Mouse (Mus musculus) urinary bladder, postnatal 25 days (tissue): Measurements from ENCODE around the gene Gm43064.
"Not testable (repeated sequence)": the region's sequence is repeated elsewhere in the genome, so short reads cannot be mapped to it uniquely, and the experiment has no call there.

Experiments
- DNase-seq: peaks from one replicate; pipeline ENCODE4 v3.0.0; 2022; ENCODE audit warnings: low spot score

The Gm43064 gene

GRCm38 (mm10) chr3:103808891-103809798 is at the start of gene Gm43064, which contains the start of the genes Dclre1b and Ap4b1:
TSS of gene Gm43064 (plus strand) at chr3:103809573.
TSS of gene Dclre1b (minus strand) at chr3:103809444.
TSS of gene Ap4b1 (plus strand) at chr3:103809520.
- peak; percentile 89 for DNase-seq

GRCm38 (mm10) chr3:103766789-103767188 is 42.6 kb upstream of the Gm43064 start:
- DNase-seq: no peak

- DNase-seq: peak; percentile 57
These were observed 37.7 kb upstream of the Gm43064 start for GRCm38 (mm10) chr3:103771531-103772130.

- no peak for DNase-seq
These were observed 36.5 kb upstream of the Gm43064 start for GRCm38 (mm10) chr3:103772846-103773245.

- no peak for DNase-seq
These were observed 35.9 kb upstream of the Gm43064 start for GRCm38 (mm10) chr3:103773508-103773907.

GRCm38 (mm10) chr3:103774009-103774408 is 35.4 kb upstream of the Gm43064 start:
- no peak for DNase-seq

GRCm38 (mm10) chr3:103777940-103778339 is 31.4 kb upstream of the Gm43064 start:
- no peak for DNase-seq

- no peak for DNase-seq
These were observed 30.7 kb upstream of the Gm43064 start for GRCm38 (mm10) chr3:103778660-103779059.

GRCm38 (mm10) chr3:103779183-103779582 is 30.2 kb upstream of the Gm43064 start:
- DNase-seq: no peak

- DNase-seq: no peak
These were observed 29.1 kb upstream of the Gm43064 start for GRCm38 (mm10) chr3:103780271-103780670.

- no peak for DNase-seq
These were observed 28.6 kb upstream of the Gm43064 start for GRCm38 (mm10) chr3:103780777-103781176.

- no peak for DNase-seq
These were observed 26.3 kb upstream of the Gm43064 start for GRCm38 (mm10) chr3:103782844-103783609.

- no peak for DNase-seq
These were observed 22.1 kb upstream of the Gm43064 start for GRCm38 (mm10) chr3:103787225-103787624.

GRCm38 (mm10) chr3:103789096-103789495 is 20.3 kb upstream of the Gm43064 start:
- DNase-seq: no peak

- DNase-seq: no peak
These were observed 19.5 kb upstream of the Gm43064 start for GRCm38 (mm10) chr3:103789891-103790345.

- peak; percentile 49 for DNase-seq
These were observed 18.8 kb upstream of the Gm43064 start for GRCm38 (mm10) chr3:103790346-103791145.

- peak; percentile 86 for DNase-seq
These were observed 17.9 kb upstream of the Gm43064 start, which contains the start of gene Hipk1 for GRCm38 (mm10) chr3:103791230-103792110. TSS of gene Hipk1 (minus strand) at chr3:103791563.

- not testable (repeated sequence) for DNase-seq
These were observed 17.3 kb upstream of the Gm43064 start for GRCm38 (mm10) chr3:103792111-103792406.

- DNase-seq: no peak
These were observed 16.8 kb upstream of the Gm43064 start for GRCm38 (mm10) chr3:103792566-103792965.

GRCm38 (mm10) chr3:103796389-103796788 is 13.0 kb upstream of the Gm43064 start:
- DNase-seq: no peak
